In genomic region chr10:91187872-91188271, GRCm38 (mm10) we compare ENCODE assay signal across 7 mouse cellular contexts. TPM values are rescaled to one million over a fixed set of nuclear protein-coding genes. Genes with fewer than 3 reads are reported as not detected.
A peak's percentile ranks its signal among the peaks of the same experiment; 100 is the strongest.
DNase-seq lines count a peak whose midpoint lies in the region; ATAC-seq lines count a peak whose summit lies in the region.

No protein-coding gene starts in this region.

- peaks cover 17% of the 10 kb centered on the region for H3K4me1 ChIP-seq in intestine, embryonic 14.5 days (replicated peaks; ENCODE audit: control insufficient read depth, insufficient read depth, low read length)

- no peaks in the 10 kb centered on the region for H3K9me3 ChIP-seq in intestine, embryonic 14.5 days (ENCODE audit: control insufficient read depth, low read length)

- DNase-seq in adrenal gland, adult 8-10 months, result peak; percentile 76
- peak; percentile 93 for DNase-seq in embryo, embryonic 11 days
- peak; percentile 68 for DNase-seq in gastrocnemius, postnatal 25 days
- peak; percentile 92 for DNase-seq in intestine, embryonic 14.5 days (ENCODE audit: low spot score)
- peak; percentile 90 to 94 for DNase-seq in left cerebral cortex, postnatal 14 days (ENCODE audit: low spot score in 2 of 2)
- DNase-seq in right cerebral cortex, postnatal 25 days, result peak; percentile 81

- no peaks in the 10 kb centered on the region for H3K36me3 ChIP-seq in intestine, embryonic 14.5 days (ENCODE audit: control insufficient read depth, insufficient read depth, low read length)

- peak overlapping the region; percentile 72 for H3K9ac ChIP-seq in intestine, embryonic 14.5 days (ENCODE audit: low read length)

- H3K4me2 ChIP-seq in intestine, embryonic 14.5 days (ENCODE audit: low read length), result peak overlapping the region; percentile 60

- no peaks in the 10 kb centered on the region for H3K27me3 ChIP-seq in intestine, embryonic 14.5 days (replicated peaks; ENCODE audit: control insufficient read depth, insufficient read depth, low read length)

- intact Hi-C loops in left cerebral cortex, postnatal 14 days (cut with DNase I), result loop anchor here (2.0 to 5.0 kb wide), 2 partner anchors 17 to 49 kb away; no protein-coding TSS in a partner anchor

- H3K27ac ChIP-seq in intestine, embryonic 14.5 days (ENCODE audit: low read depth), result peak overlapping the region; percentile 84

- H3K4me3 ChIP-seq in intestine, embryonic 14.5 days (ENCODE audit: low read depth, low read length), result peak overlapping the region; percentile 33

- peak; percentile 29 for ATAC-seq in intestine, embryonic 14.5 days (replicated peaks; ENCODE audit: low FRiP score, low TSS enrichment, low read depth)
- peak; percentile 50 for ATAC-seq in megakaryocyte-erythroid progenitor cell, adult 5-6 weeks (replicated peaks; ENCODE audit: low FRiP score, low TSS enrichment, poor library complexity, severe bottlenecking)

- WGBS in intestine, embryonic 14.5 days, result under 1% methylated on average over 15 of the region's 15 CpGs

RNA-seq across cellular contexts. Expression of gene Tmpo, which starts 6.8 kb away (rescaled TPM):
- 100 to 1,000 TPM in 2 of 4 experiments, 10 to 100 TPM in 2; 81.5 to 150 (median 108) TPM for total RNA-seq in adrenal gland, adult 8-10 months (2022)
- total RNA-seq in gastrocnemius, postnatal 25 days (2021), result 10 to 100 TPM; 43.5 to 46.7 TPM
- polyA plus RNA-seq in intestine, embryonic 14.5 days (2014; fragmentation: Nextera tagmentation; extraction: Ambion mirVana), result 219 TPM in 2 replicates
- 10 to 100 TPM; 32.1 to 35.0 TPM for total RNA-seq in left cerebral cortex, postnatal 14 days (2021)
- 267 and 268 TPM in 2 replicates for total RNA-seq in megakaryocyte-erythroid progenitor cell, adult 5-6 weeks (2014; fragmentation: Nextera tagmentation)
- total RNA-seq in megakaryocyte-erythroid progenitor cell, adult 5-6 weeks (2017), result 469 and 547 TPM in 2 replicates

Comparison
In these comparisons a context has a peak if more than half of its experiments do, and no peak if none do; other contexts are left out.
1. Peak in every context shown above with its lines: DNase-seq, ATAC-seq, H3K4me3 ChIP-seq and H3K27ac ChIP-seq.